Mouse (Mus musculus) spleen, adult 2 months (tissue): ENCODE measurements around the gene Stox2.

Experiments
- CTCF ChIP-seq: fragments of 200-500 bp; IDR thresholded peaks from 2 replicates; pipeline ENCODE4 v1.5.1; 2011; ENCODE audit warnings: mild to moderate bottlenecking, inconsistent platforms; ENCODE audit not compliant: insufficient read depth, insufficient read length, insufficient replicate concordance; ENCODE audit errors: extremely low read depth
- POLR2A ChIP-seq: fragments of 200-500 bp; IDR thresholded peaks from 2 replicates; pipeline ENCODE4 v1.6.1; 2011; ENCODE audit warnings: low read depth, low read length, inconsistent platforms

GRCm38 (mm10) chr8:47435861-47436260 lies 10.3 kb downstream of the Stox2 start:
- no peak for TF ChIP-seq POLR2A
- TF ChIP-seq CTCF, result no peak
